In genomic region chr7:112806718-112807400, GRCm38 (mm10) we compare ENCODE assay signal across 8 mouse cellular contexts.
A peak's percentile ranks its signal among the peaks of the same experiment; 100 is the strongest.
DNase-seq lines count a peak whose midpoint lies in the region; ATAC-seq and TF ChIP-seq lines count a peak whose summit lies in the region.
"Had no signal": no experiment of that assay in that cellular context is flagged by ENCODE, and none has a peak within 500 bp of the region (broad histone marks: within the 10 kb centered on the region; RNA-seq: fewer than 3 reads in every experiment).

No protein-coding gene starts in this region.

- H3K9me3 ChIP-seq in heart, postnatal 0 days (replicated peaks; ENCODE audit: control insufficient read depth, low read length) = no peaks in the 10 kb centered on the region
- H3K9me3 ChIP-seq in liver, postnatal 0 days (ENCODE audit: low read length) = no peaks in the 10 kb centered on the region

- peak overlapping the region; percentile 32 for H3K4me3 ChIP-seq in heart, postnatal 0 days (ENCODE audit: low read depth, low read length)
- no peak overlapping the region for H3K4me3 ChIP-seq in liver, postnatal 0 days (ENCODE audit: low read depth, low read length)
- H3K4me3 ChIP-seq in cerebellum, adult 2 months (replicated peaks; ENCODE audit: insufficient read depth, low read depth, low read length) = no peak overlapping the region

- TF ChIP-seq CTCF in heart, postnatal 0 days (IDR thresholded peaks at IDR 0.05; ENCODE audit: low read depth) = no peak
- no peak for TF ChIP-seq CTCF in liver, postnatal 0 days (IDR thresholded peaks at IDR 0.05; ENCODE audit: low read depth)
- TF ChIP-seq CTCF in cerebellum, adult 2 months (IDR thresholded peaks at IDR 0.05; ENCODE audit: borderline replicate concordance, insufficient read depth, low read depth, low read length) = no peak

- 0 out of 2 replicates have a peak overlapping the region, but pooled peaks have one; percentile 15 for H3K9ac ChIP-seq in heart, postnatal 0 days (replicated peaks; ENCODE audit: low read depth, low read length)
- no peak overlapping the region for H3K9ac ChIP-seq in liver, postnatal 0 days (replicated peaks)

- H3K4me1 ChIP-seq in heart, postnatal 0 days (ENCODE audit: control insufficient read depth, insufficient read depth) = peaks cover 34% of the 10 kb centered on the region
- H3K4me1 ChIP-seq in liver, postnatal 0 days (ENCODE audit: insufficient read depth) = 0 out of 2 replicates have a peak, but pooled peaks cover 5% of the 10 kb centered on the region
- H3K4me1 ChIP-seq in cerebellum, adult 2 months (ENCODE audit: control insufficient read depth, insufficient read depth, low read length) = peaks cover 5% of the 10 kb centered on the region; the same call in 1 of the 2 replicates

- no peaks in the 10 kb centered on the region for H3K36me3 ChIP-seq in heart, postnatal 0 days (replicated peaks; ENCODE audit: control insufficient read depth, insufficient read depth, low read length)
- H3K36me3 ChIP-seq in liver, postnatal 0 days (replicated peaks; ENCODE audit: insufficient read depth, low read length) = no peaks in the 10 kb centered on the region

- TF ChIP-seq POLR2A in cerebellum, adult 2 months (IDR thresholded peaks at IDR 0.05; ENCODE audit: borderline replicate concordance, insufficient read depth, low read length) = no peak

- H3K4me2 ChIP-seq in heart, postnatal 0 days (ENCODE audit: low read depth, low read length) = peak overlapping the region; percentile 61
- peak overlapping the region; percentile 60 for H3K4me2 ChIP-seq in liver, postnatal 0 days (ENCODE audit: low read depth, low read length)

- WGBS in heart, postnatal 0 days = 42% methylated on average over 2 of the region's 2 CpGs
- WGBS in liver, postnatal 0 days (ENCODE audit: insufficient replicate concordance) = 35% methylated on average over 2 of the region's 2 CpGs
- 69% methylated on average over 2 of the region's 2 CpGs for whole genome bisulfite sequencing in cerebellum, adult 2 months

- H3K27ac ChIP-seq in heart, postnatal 0 days (ENCODE audit: low read depth) = peak overlapping the region; percentile 70
- H3K27ac ChIP-seq in liver, postnatal 0 days (ENCODE audit: low read depth) = peak overlapping the region; percentile 66
- H3K27ac ChIP-seq in cerebellum, adult 2 months (ENCODE audit: insufficient read depth, low read length) = no peak overlapping the region

- no peaks in the 10 kb centered on the region for H3K27me3 ChIP-seq in heart, postnatal 0 days (ENCODE audit: control insufficient read depth, insufficient read depth, low read length)
- H3K27me3 ChIP-seq in liver, postnatal 0 days (ENCODE audit: insufficient read depth, low read length) = no peaks in the 10 kb centered on the region
- no peaks in the 10 kb centered on the region for H3K27me3 ChIP-seq in cerebellum, adult 2 months (ENCODE audit: control insufficient read depth, insufficient read depth, low read length)

- no peak for TF ChIP-seq EP300 in heart, postnatal 0 days (IDR thresholded peaks at IDR 0.05; ENCODE audit: low read depth)
- TF ChIP-seq EP300 in liver, postnatal 0 days (IDR thresholded peaks at IDR 0.05; ENCODE audit: low read depth) = no peak

- peak; percentile 20 for DNase-seq in ovary, postnatal 36 days (ENCODE audit: low spot score)
- DNase-seq in ovary, adult 18-20 months (ENCODE audit: low spot score) = no peak
- no peak for DNase-seq in heart, postnatal 0 days (ENCODE audit: low spot score)
- no peak for DNase-seq in liver, postnatal 0 days
- DNase-seq in cerebellum, adult 2 months = no peak
- no peak for DNase-seq in right cerebral cortex, postnatal 25 days
- DNase-seq in embryo, embryonic 9.5 days (ENCODE audit: extremely low spot score) = no peak
- DNase-seq: layer of hippocampus, postnatal 36 days had no signal

- ATAC-seq in heart, postnatal 0 days (ENCODE audit: insufficient read depth, low read depth) = no peak
- ATAC-seq in liver, postnatal 0 days = peak; percentile 40
